ENCODE assay signal across 8 mouse cellular contexts in genomic region chr14:47275417-47275816, GRCm38 (mm10). TPM values are rescaled to one million over a fixed set of nuclear protein-coding genes. Genes with fewer than 3 reads are reported as not detected.
DNase-seq lines count a peak whose midpoint lies in the region; ATAC-seq and TF ChIP-seq lines count a peak whose summit lies in the region.

No protein-coding gene starts in this region.

- TF ChIP-seq POLR2A in ES-Bruce4 (IDR thresholded peaks at IDR 0.05; ENCODE audit: insufficient read depth, low read length): no peak

- ATAC-seq in forebrain, embryonic 14.5 days: no peak
- no peak for ATAC-seq in liver, postnatal 0 days
- no peak for ATAC-seq in monocyte, adult 5-6 weeks (replicated peaks; ENCODE audit: insufficient number of reproducible peaks, low FRiP score, low TSS enrichment, poor library complexity, severe bottlenecking)

- peaks cover 18% of the 10 kb centered on the region for H3K36me3 ChIP-seq in ES-Bruce4 (ENCODE audit: control insufficient read depth, insufficient read depth, low read length, poor library complexity, severe bottlenecking)
- H3K36me3 ChIP-seq in forebrain, embryonic 14.5 days (ENCODE audit: control insufficient read depth, insufficient read depth, low read length): peaks cover 18% of the 10 kb centered on the region
- peaks cover 29% of the 10 kb centered on the region for H3K36me3 ChIP-seq in liver, postnatal 0 days (replicated peaks; ENCODE audit: insufficient read depth, low read length)

- intact Hi-C loops in left cerebral cortex, postnatal 25 days (cut with DNase I): loop anchor here (5.0 kb wide), 1 partner anchor 117 kb away; no protein-coding TSS in a partner anchor

- H3K9ac ChIP-seq in ES-Bruce4 (ENCODE audit: low read depth, poor library complexity, severe bottlenecking): peak overlapping the region; percentile 74; the same call in 1 of the 2 replicates
- H3K9ac ChIP-seq in forebrain, embryonic 14.5 days (ENCODE audit: low read length): peak overlapping the region; percentile 35; the same call in 1 of the 2 replicates
- peak overlapping the region; percentile 82 for H3K9ac ChIP-seq in liver, postnatal 0 days (replicated peaks)

- no peak for TF ChIP-seq CTCF in ES-Bruce4 (IDR thresholded peaks at IDR 0.05; ENCODE audit: low read depth, low read length)
- 0 out of 2 replicates have a peak, but pooled peaks have one; percentile 34 for TF ChIP-seq CTCF in liver, postnatal 0 days (IDR thresholded peaks at IDR 0.05; ENCODE audit: low read depth)

- no peak overlapping the region for H3K27ac ChIP-seq in ES-Bruce4 (ENCODE audit: insufficient read depth, low read length)
- no peak overlapping the region for H3K27ac ChIP-seq in forebrain, embryonic 14.5 days (ENCODE audit: low read depth, low read length)
- no peak overlapping the region for H3K27ac ChIP-seq in liver, postnatal 0 days (ENCODE audit: low read depth)

- peak overlapping the region; percentile 72 for H3K4me2 ChIP-seq in forebrain, embryonic 14.5 days (ENCODE audit: low read length)
- H3K4me2 ChIP-seq in liver, postnatal 0 days (ENCODE audit: low read depth, low read length): peak overlapping the region; percentile 77

- 0 out of 2 replicates have a peak overlapping the region, but pooled peaks have one; percentile 1 for H3K4me3 ChIP-seq in ES-Bruce4 (ENCODE audit: low read depth, low read length)
- peak overlapping the region; percentile 93 for H3K4me3 ChIP-seq in forebrain, embryonic 14.5 days (ENCODE audit: low read depth, low read length)
- peak overlapping the region; percentile 80 for H3K4me3 ChIP-seq in liver, postnatal 0 days (ENCODE audit: low read depth, low read length)

- WGBS in forebrain, embryonic 14.5 days: 14% methylated on average over 3 of the region's 3 CpGs
- 12% methylated on average over 3 of the region's 3 CpGs for WGBS in liver, postnatal 0 days (ENCODE audit: insufficient replicate concordance)

- H3K4me1 ChIP-seq in ES-Bruce4 (ENCODE audit: control insufficient read depth, insufficient read depth, low read length): no peaks in the 10 kb centered on the region
- peaks cover 6% of the 10 kb centered on the region; the same call in 1 of the 2 replicates for H3K4me1 ChIP-seq in forebrain, embryonic 14.5 days (ENCODE audit: control insufficient read depth, insufficient read depth, low read length)
- peaks cover 10% of the 10 kb centered on the region for H3K4me1 ChIP-seq in liver, postnatal 0 days (ENCODE audit: insufficient read depth)

- peak; percentile 4 to 13 for DNase-seq in cerebellum, postnatal 10 days
- no peak for DNase-seq in cerebellum, postnatal 4 days (ENCODE audit: low spot score in 2 of 2)
- DNase-seq in forebrain, embryonic 14.5 days (ENCODE audit: low spot score): peak; percentile 20
- DNase-seq in liver, postnatal 0 days: peak; percentile 26
- no peak for DNase-seq in left cerebral cortex, postnatal 25 days (ENCODE audit: low spot score in 2 of 2)
- DNase-seq in adrenal gland, postnatal 10 days: no peak

- no peak for TF ChIP-seq EP300 in ES-Bruce4 (IDR thresholded peaks at IDR 0.05; ENCODE audit: insufficient read depth, low read depth, low read length)
- TF ChIP-seq EP300 in liver, postnatal 0 days (IDR thresholded peaks at IDR 0.05; ENCODE audit: low read depth): no peak

- H3K27me3 ChIP-seq in ES-Bruce4 (ENCODE audit: control insufficient read depth, insufficient read depth, low read length, poor library complexity, severe bottlenecking): no peaks in the 10 kb centered on the region
- H3K27me3 ChIP-seq in forebrain, embryonic 14.5 days (replicated peaks; ENCODE audit: control insufficient read depth, insufficient read depth, low read length): no peaks in the 10 kb centered on the region
- H3K27me3 ChIP-seq in liver, postnatal 0 days (ENCODE audit: insufficient read depth, low read length): no peaks in the 10 kb centered on the region

- H3K9me3 ChIP-seq in ES-Bruce4 (replicated peaks; ENCODE audit: control insufficient read depth, insufficient read depth, low read length, poor library complexity, severe bottlenecking): no peaks in the 10 kb centered on the region
- H3K9me3 ChIP-seq in forebrain, embryonic 14.5 days (replicated peaks; ENCODE audit: control insufficient read depth, low read length): no peaks in the 10 kb centered on the region
- H3K9me3 ChIP-seq in liver, postnatal 0 days (ENCODE audit: low read length): no peaks in the 10 kb centered on the region

RNA-seq across cellular contexts. Expression of gene Wdhd1, which starts 1.2 kb away (rescaled TPM):
- 42.7 and 55.4 TPM in 2 replicates for polyA plus RNA-seq in ES-Bruce4 (2011; ENCODE audit: insufficient read depth, insufficient read length, low read depth, missing spikeins)
- 17.6 and 18.7 TPM in 2 replicates for polyA plus RNA-seq in forebrain, embryonic 14.5 days (2014; fragmentation: Nextera tagmentation; extraction: Ambion mirVana)
- 10.1 and 13.7 TPM in 2 replicates for polyA plus RNA-seq in liver, postnatal 0 days (2015; fragmentation: Nextera tagmentation; extraction: Ambion mirVana)
- total RNA-seq in monocyte, adult 5-6 weeks (2017): 12.2 to 20.8 TPM (median 15.2 TPM) in 3 replicates
- total RNA-seq in left cerebral cortex, postnatal 25 days (2021): 1 to 10 TPM; 4.8 to 5.6 TPM
- total RNA-seq in adrenal gland, postnatal 10 days (2021): 10 to 100 TPM in 1 of 2 experiments, 1 to 10 TPM in 1; 6.9 to 10.0 TPM

RNA-seq across cellular contexts. Expression of gene Socs4, which starts 1.3 kb away (rescaled TPM):
- polyA plus RNA-seq in ES-Bruce4 (2011; ENCODE audit: insufficient read depth, insufficient read length, low read depth, missing spikeins): 22.8 and 24.2 TPM in 2 replicates
- polyA plus RNA-seq in forebrain, embryonic 14.5 days (2014; fragmentation: Nextera tagmentation; extraction: Ambion mirVana): 4.3 and 4.7 TPM in 2 replicates
- 1.7 and 1.9 TPM in 2 replicates for polyA plus RNA-seq in liver, postnatal 0 days (2015; fragmentation: Nextera tagmentation; extraction: Ambion mirVana)
- 16.2 to 46.3 TPM (median 33.6 TPM) in 3 replicates for total RNA-seq in monocyte, adult 5-6 weeks (2017)
- 10 to 100 TPM; 11.0 to 11.2 TPM for total RNA-seq in left cerebral cortex, postnatal 25 days (2021)
- total RNA-seq in adrenal gland, postnatal 10 days (2021): 10 to 100 TPM; 18.8 to 19.7 TPM

RNA-seq across cellular contexts. Expression of gene Mapk1ip1l, which starts 22.6 kb away (rescaled TPM):
- polyA plus RNA-seq in ES-Bruce4 (2011; ENCODE audit: insufficient read depth, insufficient read length, low read depth, missing spikeins): 204 and 215 TPM in 2 replicates
- polyA plus RNA-seq in forebrain, embryonic 14.5 days (2014; fragmentation: Nextera tagmentation; extraction: Ambion mirVana): 49.0 and 58.8 TPM in 2 replicates
- polyA plus RNA-seq in liver, postnatal 0 days (2015; fragmentation: Nextera tagmentation; extraction: Ambion mirVana): 15.1 and 16.6 TPM in 2 replicates
- 48.9 to 87.0 TPM (median 54.2 TPM) in 3 replicates for total RNA-seq in monocyte, adult 5-6 weeks (2017)
- 10 to 100 TPM; 53.0 to 55.6 TPM for total RNA-seq in left cerebral cortex, postnatal 25 days (2021)
- total RNA-seq in adrenal gland, postnatal 10 days (2021): 10 to 100 TPM; 69.9 to 75.9 TPM

Comparison
In these comparisons a context has a peak if more than half of its experiments do, and no peak if none do; other contexts are left out.
1. DNase-seq: peak in cerebellum, postnatal 10 days (2 of 2), forebrain, embryonic 14.5 days (single experiment) and liver, postnatal 0 days (single experiment); none in cerebellum, postnatal 4 days (0 of 2), left cerebral cortex, postnatal 25 days (0 of 2) and adrenal gland, postnatal 10 days (single experiment).
2. H3K4me3 ChIP-seq: peak in every context shown above with its lines; median percentile 93 in forebrain, embryonic 14.5 days; 80 in liver, postnatal 0 days; 1 in ES-Bruce4.
3. Peak in every context shown above with its lines, with median percentiles within 50 percentile points of each other: H3K9ac ChIP-seq.